Mouse (Mus musculus): ENCODE data around the gene Hnrnpa0.
A peak's percentile ranks its signal among the peaks of the same experiment; 100 is the strongest.

Hnrnpa0 gene

DNA sequence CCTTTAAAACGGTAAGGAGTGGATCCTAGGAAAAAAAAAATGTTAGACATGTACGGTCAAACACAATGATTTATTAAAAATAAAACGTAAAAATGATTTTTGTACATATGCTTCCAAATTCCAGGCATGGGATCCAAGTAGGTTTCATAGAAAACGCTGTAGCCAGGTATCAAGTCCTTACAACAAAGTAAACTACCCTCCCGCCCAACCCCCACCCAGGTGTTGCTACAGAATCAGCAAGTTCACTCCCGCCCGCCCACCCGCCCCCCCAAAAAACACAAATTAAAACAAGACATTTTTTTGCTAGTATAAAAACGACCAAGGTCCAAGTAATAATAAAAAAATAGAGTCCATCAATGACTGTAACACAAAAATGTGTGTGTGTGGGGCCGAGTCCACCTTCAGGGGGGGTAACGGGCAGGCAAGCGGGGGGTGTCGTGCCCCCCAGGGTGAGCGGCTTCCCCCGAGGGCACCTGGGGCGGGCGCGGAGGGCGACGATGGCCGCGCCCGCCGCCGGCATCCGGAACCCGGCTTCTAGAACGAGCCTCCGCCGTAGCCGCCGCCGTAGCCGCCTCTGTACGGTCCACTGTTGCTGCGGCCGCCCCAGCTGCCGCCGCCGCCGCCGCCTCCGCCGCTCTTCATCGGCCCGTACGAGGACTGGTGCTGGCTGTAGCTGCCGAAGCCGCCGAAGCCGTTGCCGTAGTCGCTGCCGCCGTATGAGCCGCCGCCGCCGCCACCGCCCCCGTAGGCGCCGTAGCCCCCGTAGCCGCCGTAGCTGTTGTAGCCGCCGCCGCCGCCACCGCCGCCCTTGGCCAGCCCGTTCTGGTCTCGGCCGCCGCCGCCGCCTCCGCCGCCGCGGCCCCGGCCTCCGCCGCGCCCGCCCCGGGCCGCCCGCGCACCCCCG lies 1.2 kb downstream of the Hnrnpa0 start:
- DNase-seq (ENCODE audit: extremely low read depth, low read depth): peak; percentile 22

DNA sequence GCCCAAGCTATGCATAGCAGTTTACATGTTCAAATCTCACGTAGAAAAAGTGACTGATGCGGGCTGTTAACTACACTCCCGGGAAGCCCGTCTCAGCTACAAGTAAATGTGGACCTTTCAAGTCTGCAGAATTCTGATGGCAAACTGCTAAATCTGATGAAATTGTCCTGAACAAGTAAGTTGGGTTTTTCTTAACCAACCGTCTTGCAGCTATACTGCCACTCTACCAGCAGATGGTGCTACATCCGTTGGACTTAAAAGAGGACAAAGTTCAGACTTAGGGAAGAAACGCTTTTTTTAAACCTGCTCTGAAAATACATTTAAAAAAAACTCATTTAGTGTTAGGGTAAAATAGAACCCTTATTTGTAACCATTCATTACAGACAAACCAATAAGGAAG lies 2.2 kb downstream of the Hnrnpa0 start:
- DNase-seq (ENCODE audit: extremely low read depth, low read depth): peak; percentile 80

DNA sequence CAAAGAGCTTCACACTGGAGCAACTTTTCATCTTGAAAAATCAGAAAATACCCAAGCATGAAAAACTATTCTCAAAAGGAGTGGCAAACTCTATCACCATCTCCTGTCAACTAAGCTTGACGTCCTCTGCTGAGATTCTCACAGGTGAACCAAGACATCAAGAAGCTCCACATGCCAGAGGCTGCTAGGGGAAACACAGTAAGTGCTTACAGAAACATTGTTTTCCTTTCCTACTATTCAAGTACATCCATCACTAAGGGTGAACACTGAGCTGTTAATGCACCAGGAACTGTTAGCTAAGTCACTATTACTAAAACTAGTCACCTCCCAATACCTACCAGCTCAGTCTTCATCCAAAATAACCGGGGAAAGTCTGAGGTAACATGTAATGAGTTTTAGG lies 3.4 kb downstream of the Hnrnpa0 start:
- no peak for DNase-seq (ENCODE audit: extremely low read depth, low read depth)

DNA sequence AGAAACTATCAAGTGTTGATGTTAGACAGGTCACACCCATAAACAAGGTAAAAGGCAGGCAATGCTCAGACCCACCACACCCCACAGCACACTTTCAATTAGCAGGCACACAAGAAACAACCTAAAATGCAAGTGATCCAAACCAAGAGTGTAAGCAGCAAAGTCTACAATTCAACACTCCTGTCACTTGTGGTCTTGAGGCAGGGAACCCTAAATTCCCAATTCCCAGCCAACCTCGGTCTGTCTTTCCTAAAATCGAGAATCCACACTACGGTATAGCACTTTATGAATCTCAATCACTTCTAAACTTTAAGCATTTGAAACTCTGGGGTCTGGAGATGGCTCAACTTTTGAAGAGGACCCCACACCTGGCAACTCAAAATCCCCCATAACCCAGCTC lies 4.1 kb downstream of the Hnrnpa0 start:
- no peak for DNase-seq (ENCODE audit: extremely low read depth, low read depth)

DNA sequence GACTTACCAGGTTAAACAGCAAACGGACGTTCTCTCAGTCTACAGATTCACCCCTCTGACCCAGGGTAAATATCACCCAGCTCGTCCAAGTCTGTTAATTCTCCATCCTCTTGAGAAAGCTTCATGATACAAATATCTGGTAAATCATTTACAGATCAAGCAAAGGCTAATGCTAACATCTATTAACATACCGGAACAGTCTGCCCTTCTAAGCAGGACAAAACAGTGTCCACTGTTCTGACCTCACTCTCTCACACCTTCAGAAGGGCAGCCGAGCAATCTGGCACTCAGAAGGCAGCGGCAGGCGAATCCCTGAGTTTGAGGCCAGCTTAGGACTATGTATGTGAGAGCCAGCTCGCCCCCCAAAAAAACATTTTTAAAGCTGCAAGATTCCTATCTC lies 5.0 kb downstream of the Hnrnpa0 start:
- DNase-seq (ENCODE audit: extremely low read depth, low read depth): no peak

DNA sequence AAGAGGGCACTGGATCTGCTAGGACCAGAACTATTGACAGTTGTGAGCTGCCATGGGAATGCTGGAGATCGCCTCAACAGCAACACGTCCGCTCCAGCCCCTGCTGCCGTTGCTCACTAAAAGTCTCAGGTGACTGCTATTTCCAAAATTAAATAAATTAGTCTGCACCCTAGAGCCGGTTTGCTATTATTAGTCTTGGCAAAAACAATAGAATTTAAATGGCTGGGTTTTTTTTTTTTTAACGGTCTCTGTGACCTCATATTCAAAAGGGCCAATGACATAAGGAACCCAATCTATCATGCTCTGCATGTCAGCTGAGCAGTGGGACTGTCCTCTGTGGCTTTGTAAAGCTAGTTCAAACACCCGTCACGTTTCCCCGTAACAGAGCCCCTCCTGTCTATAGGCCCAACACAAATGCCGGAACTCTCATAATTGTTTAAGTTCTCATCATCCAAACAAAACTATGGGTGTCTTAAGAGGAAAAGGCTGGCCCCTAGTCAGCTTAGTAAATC lies 5.5 kb downstream of the Hnrnpa0 start:
- DNase-seq (ENCODE audit: extremely low read depth, low read depth): no peak

DNA sequence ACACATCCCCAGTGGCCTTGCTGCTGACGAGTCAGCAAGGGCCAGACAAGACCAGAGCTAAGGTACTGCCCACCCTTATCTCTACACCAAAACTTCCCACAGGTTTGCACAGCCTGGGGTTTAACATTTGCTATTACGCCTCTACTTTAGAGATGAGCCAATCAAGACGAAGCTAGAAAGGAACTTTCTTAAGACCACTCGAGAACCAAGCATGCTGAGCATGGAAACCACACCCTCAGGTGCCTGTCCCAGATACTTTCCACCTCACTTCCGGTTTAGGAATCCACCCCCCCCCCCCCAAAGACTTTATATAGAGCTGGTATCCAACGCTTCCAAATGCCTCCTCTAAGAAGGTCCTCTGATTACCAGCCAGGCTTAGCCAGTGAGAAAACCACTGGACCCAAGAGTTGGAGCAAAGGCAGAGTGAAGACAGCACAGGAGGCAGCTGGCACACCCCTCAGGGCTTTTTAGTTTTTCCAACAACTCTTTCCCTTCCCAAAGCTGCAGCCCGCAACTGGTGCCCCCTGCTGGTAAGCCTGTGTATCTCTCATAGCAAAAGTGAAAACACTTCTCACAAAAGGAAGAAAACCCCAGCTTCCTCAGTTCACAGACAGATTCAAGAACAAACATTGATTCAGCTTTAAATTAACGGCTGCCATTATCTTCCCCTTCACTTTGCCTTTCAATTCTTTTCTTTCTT lies 10.9 kb downstream of the Hnrnpa0 start:
- peak; percentile 41 for DNase-seq (ENCODE audit: extremely low read depth, low read depth)

DNA sequence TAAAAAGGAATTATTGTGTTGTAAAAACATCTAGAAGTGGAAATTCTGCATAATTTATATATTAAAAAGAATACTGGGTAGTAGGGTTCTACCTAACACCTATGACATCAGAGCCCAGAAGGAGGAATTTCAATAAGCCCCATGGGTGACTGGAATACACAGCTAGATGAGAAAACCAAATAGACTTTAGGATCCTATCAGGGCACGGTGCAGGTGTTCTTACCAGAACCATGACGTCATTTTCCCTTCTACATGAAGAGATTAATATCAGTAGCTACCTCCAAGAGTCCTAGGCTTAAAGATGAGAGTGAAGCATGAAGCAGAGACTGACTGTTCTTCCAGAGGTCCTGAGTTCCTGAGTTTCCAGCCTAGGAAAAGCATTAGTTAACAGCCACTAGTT lies 11.6 kb downstream of the Hnrnpa0 start:
- DNase-seq (ENCODE audit: extremely low read depth, low read depth): no peak

DNA sequence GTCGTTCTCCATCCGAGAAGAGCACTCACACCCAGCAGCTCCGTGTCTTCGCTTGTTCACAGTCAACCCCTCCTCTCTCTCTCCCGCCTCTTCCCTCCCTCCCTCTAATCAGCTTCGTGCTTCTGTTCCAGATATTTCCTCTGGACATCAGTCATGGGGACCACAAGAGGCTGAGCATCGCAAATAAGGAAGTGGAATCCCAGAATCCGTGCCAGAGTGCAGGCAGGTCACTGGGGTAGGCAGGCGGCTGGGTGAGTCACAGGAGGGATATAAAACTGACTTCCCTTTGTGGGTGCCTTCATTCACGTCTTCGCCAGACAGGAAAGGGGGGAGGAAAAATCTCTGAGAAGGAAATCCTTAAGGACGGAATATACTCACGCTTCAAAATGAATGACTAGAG lies 13.1 kb downstream of the Hnrnpa0 start:
- DNase-seq (ENCODE audit: extremely low read depth, low read depth): peak; percentile 83

DNA sequence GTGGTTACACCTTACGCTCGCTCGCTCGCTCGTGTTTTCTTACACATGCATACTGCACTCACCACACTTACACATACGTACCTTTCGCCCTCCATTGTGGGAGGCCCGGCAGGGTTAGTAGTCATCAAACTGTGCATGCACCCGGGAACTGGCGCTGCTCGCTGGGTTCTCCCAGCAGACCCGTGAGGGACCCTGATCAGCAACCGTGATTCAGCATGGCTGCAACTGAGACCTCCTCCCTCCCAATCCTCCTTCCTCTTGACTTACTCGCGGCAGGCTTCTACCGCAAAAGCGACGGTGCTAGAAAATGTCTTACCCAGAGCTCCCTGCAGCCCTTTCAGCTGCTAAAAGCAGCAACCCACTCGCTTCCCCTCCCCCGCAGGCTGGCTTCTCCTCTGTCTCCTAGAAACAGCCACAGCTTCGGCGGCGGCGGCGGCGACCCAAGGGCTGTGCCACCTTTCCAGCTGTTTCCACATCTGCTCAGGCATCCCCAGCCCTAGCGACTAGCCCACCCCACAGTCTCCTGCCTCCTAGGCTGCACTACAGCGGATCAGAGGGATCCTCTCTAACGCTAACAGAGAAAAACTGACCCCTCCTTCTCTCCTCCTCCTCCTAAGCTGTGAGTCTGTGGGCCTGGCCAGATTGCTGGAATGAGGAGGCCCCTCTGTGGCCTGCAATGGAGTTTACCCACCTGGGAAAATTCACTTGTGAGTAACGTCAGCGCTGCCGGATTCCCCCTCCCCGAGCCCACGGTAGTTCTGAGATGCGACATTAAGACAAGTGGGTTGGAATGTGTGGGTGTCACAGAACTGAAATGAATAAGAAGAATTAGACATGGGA lies 15.1 kb downstream of the Hnrnpa0 start, which contains the start of gene Klhl3:
TSS of gene Klhl3 (minus strand) at position 532 of the 840 bp plus-strand sequence.
- no peak for DNase-seq (ENCODE audit: extremely low read depth, low read depth)

DNA sequence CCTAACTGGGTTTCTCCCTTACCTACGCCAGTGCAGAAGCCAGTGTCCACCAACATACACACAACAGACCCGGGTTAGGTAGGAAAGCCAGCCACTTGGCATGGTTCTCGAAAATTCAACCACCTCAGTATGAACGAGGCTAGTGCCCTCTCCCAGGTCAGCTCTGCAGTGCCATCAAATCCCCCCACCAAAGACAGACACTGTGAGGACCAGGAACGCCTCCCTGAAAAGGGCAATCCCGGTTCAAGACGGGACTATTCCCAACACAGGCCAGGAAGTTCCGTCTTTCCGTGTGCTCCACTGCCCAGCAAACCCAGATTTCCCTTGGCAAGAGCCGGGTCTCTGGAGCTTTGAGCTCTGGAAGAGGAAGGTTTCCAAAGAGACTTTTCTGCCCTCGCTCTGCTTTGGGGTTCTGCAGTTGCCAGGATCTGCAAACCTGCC lies 15.7 kb downstream of the Hnrnpa0 start:
- DNase-seq (ENCODE audit: extremely low read depth, low read depth): no peak

DNA sequence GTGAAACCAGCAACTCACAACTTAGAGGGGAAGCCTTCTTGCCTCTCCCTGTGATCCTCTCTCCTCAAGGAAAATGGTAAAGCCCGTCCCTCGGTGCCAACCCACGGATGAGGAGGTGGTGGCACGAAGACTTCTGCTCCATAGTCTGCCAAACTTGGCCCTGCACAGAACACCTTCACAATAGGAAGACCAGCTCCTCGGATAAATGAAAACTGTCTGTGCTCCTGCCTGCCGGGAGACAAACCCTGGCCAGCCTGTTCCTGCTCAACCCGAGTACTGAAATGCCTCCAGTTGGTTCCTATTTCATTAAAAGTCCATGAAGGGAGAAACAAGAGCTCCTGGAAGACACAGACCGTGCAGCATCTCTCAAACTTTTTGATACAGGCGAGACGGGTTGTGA lies 16.2 kb downstream of the Hnrnpa0 start:
- DNase-seq (ENCODE audit: extremely low read depth, low read depth): no peak

DNA sequence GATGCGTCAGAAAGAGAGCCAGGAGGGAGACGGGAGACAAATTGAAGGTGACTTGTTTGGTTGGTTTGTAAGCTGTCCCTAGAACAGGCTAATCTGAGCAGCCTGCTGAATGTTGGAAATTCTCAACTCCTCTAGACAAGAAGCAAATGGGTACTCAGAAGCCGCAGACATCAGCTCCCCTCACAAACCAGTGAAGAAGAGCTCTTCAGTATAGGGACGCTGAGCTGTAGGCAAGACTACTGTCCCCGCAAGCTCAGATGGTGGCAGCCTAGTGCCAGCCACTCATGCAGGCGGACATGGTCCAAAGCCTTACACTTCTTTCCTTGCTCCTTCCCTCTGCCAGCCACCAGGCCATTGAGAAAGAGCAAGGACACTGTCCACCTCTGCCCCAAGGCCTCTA lies 17.1 kb downstream of the Hnrnpa0 start:
- no peak for DNase-seq (ENCODE audit: extremely low read depth, low read depth)

DNA sequence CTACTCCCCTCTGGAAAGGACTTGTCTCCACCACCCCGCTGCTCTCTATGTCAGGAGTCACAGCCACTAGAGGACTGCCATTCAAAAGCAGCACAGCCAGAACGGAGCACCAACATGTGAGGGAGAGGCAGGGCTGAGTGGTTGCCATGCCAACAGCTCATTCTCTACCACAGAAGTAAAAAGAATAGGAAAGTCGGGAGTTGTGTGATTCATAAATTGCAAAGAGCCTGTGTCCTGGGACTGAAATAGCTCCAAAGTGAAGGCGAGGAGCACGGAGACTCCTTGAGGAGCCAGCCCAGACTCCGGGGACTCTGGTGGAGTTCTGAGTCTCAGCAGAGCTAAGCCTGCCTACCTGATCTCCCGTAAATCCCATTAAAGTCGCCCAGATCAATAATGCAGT lies 37.7 kb downstream of the Hnrnpa0 start:
- no peak for DNase-seq (ENCODE audit: extremely low read depth, low read depth)

DNA sequence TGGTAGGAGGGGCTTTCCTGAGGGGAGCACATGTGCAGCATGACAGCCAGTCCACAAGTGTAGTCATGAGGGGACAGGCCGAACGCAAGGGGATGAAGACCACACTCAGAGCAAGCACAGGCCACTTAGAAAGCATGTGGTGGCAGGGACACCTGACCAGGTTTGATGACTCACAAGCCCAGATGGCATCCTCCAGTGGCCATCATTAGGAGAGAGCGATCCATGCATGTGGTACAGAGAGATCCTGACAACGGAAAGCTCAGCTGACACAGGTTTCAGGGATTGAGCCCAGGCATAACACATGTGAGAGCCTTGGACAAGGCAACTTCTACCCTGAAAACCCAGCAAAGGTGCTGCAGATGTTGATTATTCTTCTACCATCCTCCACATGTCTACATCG lies 44.0 kb downstream of the Hnrnpa0 start:
- DNase-seq (ENCODE audit: extremely low read depth, low read depth): no peak

DNA sequence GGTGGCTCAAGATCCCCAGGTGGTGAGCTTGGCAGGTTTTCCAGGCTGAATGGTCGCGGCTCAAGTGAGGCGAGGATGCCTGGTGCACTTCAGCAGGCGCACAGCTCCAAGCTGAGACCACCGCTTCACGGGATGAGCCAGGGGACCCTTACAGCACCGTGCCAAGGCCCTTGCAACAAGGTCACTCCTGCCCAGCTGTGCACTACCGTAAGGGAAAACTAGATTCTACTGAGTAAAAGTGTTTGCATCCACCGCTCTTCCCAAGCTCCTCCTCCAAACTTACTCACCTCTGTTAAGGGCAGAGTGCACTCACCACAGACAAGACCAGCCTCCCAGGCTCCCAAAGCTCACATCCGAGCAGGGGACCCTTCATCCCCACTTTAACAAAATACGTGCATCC lies 44.8 kb downstream of the Hnrnpa0 start:
- DNase-seq (ENCODE audit: extremely low read depth, low read depth): no peak

DNA sequence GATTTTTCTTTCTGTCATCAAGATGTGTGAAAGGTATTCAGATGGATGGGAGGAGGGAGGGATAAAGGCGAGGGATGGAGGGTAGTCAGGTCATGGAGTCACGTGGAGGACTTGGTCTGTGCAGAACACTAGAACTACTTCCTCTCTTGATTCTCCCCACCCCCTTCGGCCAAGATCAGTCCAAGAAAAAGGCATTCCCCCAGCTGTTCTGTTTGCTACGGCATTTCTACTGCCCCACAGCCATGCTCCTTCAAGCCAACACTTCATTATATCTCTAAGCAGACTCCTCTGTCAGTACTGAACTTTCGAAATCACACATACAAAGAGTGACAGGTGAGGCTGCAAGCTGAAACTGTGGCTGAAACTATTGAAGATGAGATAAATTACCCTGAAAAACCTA lies 45.3 kb downstream of the Hnrnpa0 start:
- no peak for DNase-seq (ENCODE audit: extremely low read depth, low read depth)

DNA sequence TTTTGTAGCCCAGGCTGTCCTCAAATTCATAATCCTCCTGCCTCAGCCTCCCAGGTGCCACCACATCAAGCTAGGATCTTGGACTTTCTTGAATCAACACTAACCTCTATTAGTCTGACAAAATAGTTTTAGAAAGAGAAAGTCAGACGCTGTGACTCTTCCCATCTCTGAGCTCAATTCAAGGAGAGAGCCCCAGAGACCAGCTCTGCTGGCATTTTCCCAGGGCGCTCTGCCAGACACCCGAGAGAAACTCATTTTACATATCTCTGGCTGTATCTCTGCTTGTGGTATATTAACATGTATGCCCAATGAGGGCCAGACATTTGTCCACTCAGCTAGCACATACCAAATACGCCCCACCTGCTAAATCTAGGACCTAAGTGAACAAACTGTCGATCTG lies 50.0 kb downstream of the Hnrnpa0 start:
- no peak for DNase-seq (ENCODE audit: extremely low read depth, low read depth)

Data from MEL-GATA-1-ER (cell line).